ENCODE assay signal across 23 mouse cellular contexts in genomic region chr9:92856410-92857083, GRCm38 (mm10).
DNase-seq lines count a peak whose midpoint lies in the region; ATAC-seq and TF ChIP-seq lines count a peak whose summit lies in the region.
"Had no signal": no experiment of that assay in that cellular context is flagged by ENCODE, and none has a peak within 500 bp of the region (broad histone marks: within the 10 kb centered on the region; RNA-seq: fewer than 3 reads in every experiment).

No protein-coding gene starts in this region.

- H3K27me3 ChIP-seq in intestine, embryonic 15.5 days (replicated peaks): no peaks in the 10 kb centered on the region
- H3K27me3 ChIP-seq in intestine, embryonic 16.5 days (replicated peaks; ENCODE audit: control insufficient read depth, insufficient read depth, low read length): no peaks in the 10 kb centered on the region
- no peaks in the 10 kb centered on the region for H3K27me3 ChIP-seq in intestine, postnatal 0 days (replicated peaks; ENCODE audit: control insufficient read depth, insufficient read depth, low read length)
- H3K27me3 ChIP-seq: CH12.LX, Patski had no signal

- intact Hi-C loops in heart, postnatal 36 days (cut with DNase I): no loop called here

- no peak overlapping the region for H3K27ac ChIP-seq in intestine, embryonic 15.5 days
- no peak overlapping the region for H3K27ac ChIP-seq in intestine, embryonic 16.5 days (ENCODE audit: low read length)
- H3K27ac ChIP-seq in intestine, postnatal 0 days (ENCODE audit: low read depth, low read length): no peak overlapping the region

- H3K36me3 ChIP-seq in intestine, embryonic 15.5 days: no peaks in the 10 kb centered on the region
- H3K36me3 ChIP-seq in intestine, embryonic 16.5 days (ENCODE audit: control insufficient read depth, insufficient read depth, low read length): no peaks in the 10 kb centered on the region
- no peaks in the 10 kb centered on the region for H3K36me3 ChIP-seq in intestine, postnatal 0 days (ENCODE audit: control insufficient read depth, insufficient read depth)
- H3K36me3 ChIP-seq: G1E had no signal

- no peaks in the 10 kb centered on the region for H3K9me3 ChIP-seq in intestine, embryonic 15.5 days
- H3K9me3 ChIP-seq in intestine, embryonic 16.5 days (ENCODE audit: control insufficient read depth, low read length): no peaks in the 10 kb centered on the region
- H3K9me3 ChIP-seq in intestine, postnatal 0 days (ENCODE audit: control insufficient read depth): no peaks in the 10 kb centered on the region
- H3K9me3 ChIP-seq: G1E had no signal

- no peak overlapping the region for H3K9ac ChIP-seq in intestine, embryonic 15.5 days
- H3K9ac ChIP-seq in intestine, embryonic 16.5 days (ENCODE audit: low read depth, low read length): no peak overlapping the region
- H3K9ac ChIP-seq in intestine, postnatal 0 days (ENCODE audit: low read depth, low read length): no peak overlapping the region

- no peak for TF ChIP-seq CTCF in intestine, postnatal 0 days (IDR thresholded peaks at IDR 0.05; ENCODE audit: low read depth)

- peak; percentile 86 for ATAC-seq in intestine, embryonic 15.5 days
- ATAC-seq in intestine, embryonic 16.5 days: peak; percentile 86
- 0 out of 2 replicates have a peak, but pooled peaks have one; percentile 41 for ATAC-seq in intestine, postnatal 0 days
- ATAC-seq: activated CD4-positive, CD25-positive, alpha-beta regulatory T cell, adult 4 months; CD4-positive, CD25-positive, alpha-beta regulatory T cell, adult 4 months; Patski had no signal

- no peaks in the 10 kb centered on the region for H3K4me1 ChIP-seq in intestine, embryonic 15.5 days (replicated peaks)
- no peaks in the 10 kb centered on the region for H3K4me1 ChIP-seq in intestine, embryonic 16.5 days (ENCODE audit: control insufficient read depth, insufficient read depth, low read length)
- no peaks in the 10 kb centered on the region for H3K4me1 ChIP-seq in intestine, postnatal 0 days (replicated peaks; ENCODE audit: control insufficient read depth, insufficient read depth, low read length)

- H3K4me3 ChIP-seq in intestine, embryonic 15.5 days (replicated peaks): no peak overlapping the region
- H3K4me3 ChIP-seq in intestine, embryonic 16.5 days (ENCODE audit: low read length): no peak overlapping the region
- no peak overlapping the region for H3K4me3 ChIP-seq in intestine, postnatal 0 days (ENCODE audit: low read depth, low read length)

- WGBS in intestine, embryonic 15.5 days: 66% methylated on average over 7 of the region's 7 CpGs
- WGBS in intestine, embryonic 16.5 days: 66% methylated on average over 7 of the region's 7 CpGs
- 46% methylated on average over 7 of the region's 7 CpGs for WGBS in intestine, postnatal 0 days
- WGBS in large intestine, adult 2 months: 34% methylated on average over 7 of the region's 7 CpGs

- DNase-seq in large intestine, adult 2 months (ENCODE audit: low read depth, low spot score): peak; percentile 31
- DNase-seq in T-cell, adult 2 months (ENCODE audit: low spot score): no peak
- DNase-seq in heart, postnatal 36 days: no peak
- no peak for DNase-seq in adrenal gland, postnatal 10 days
- no peak for DNase-seq in cerebellum, postnatal 10 days
- DNase-seq: adrenal gland, adult 2 months; adrenal gland, adult 8-10 months; adrenal gland, postnatal 14 days; adrenal gland, postnatal 25 days; adrenal gland, postnatal 36 days; B cell, adult 2 months; cerebellum, adult 11 months; cerebellum, adult 11-12 months; cerebellum, adult 18-20 months; cerebellum, adult 2 months had no signal

- H3K4me2 ChIP-seq in intestine, embryonic 15.5 days (replicated peaks): no peak overlapping the region
- H3K4me2 ChIP-seq in intestine, embryonic 16.5 days (ENCODE audit: low read depth, low read length): no peak overlapping the region
- no peak overlapping the region for H3K4me2 ChIP-seq in intestine, postnatal 0 days (replicated peaks; ENCODE audit: low read depth)
